Mouse (Mus musculus): ENCODE measurements around the gene Coa7. TPM values are rescaled to one million over a fixed set of nuclear protein-coding genes. Genes with fewer than 3 reads are reported as not detected.
"Not testable (repeated sequence)": the region's sequence is repeated elsewhere in the genome, so short reads cannot be mapped to it uniquely, and the experiment has no call there.

Gene Coa7
- total and polyA plus RNA-seq, 2 experiments = 11.7 to 19.3 TPM

DNA sequence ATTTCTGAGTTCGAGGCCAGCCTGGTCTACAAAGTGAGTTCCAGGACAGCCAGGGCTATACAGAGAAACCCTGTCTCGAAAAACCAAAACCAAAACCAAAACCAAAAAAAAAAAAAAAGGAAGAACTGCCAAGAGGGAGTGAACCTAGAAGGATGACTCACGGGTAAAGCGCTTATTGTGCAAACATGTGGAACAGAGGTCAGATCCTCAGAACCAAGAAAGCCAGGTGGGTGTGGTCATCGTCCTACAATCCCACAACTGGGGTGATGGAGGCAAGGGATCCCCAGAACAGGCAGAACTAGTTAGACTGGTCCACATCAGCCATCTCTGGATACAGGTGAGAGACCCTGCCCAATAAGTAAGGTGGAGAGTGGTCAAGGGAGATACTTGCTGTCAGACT, 19.2 kb downstream of the Coa7 start:
- H3K36me3 ChIP-seq (ENCODE audit: control insufficient read depth, insufficient read depth, low read length) = no peaks in the 10 kb centered on the region
- peaks cover 27% of the 10 kb centered on the region for H3K4me1 ChIP-seq (ENCODE audit: control insufficient read depth, insufficient read depth, low read length)
- H3K4me3 ChIP-seq (ENCODE audit: insufficient read depth, low read depth, low read length) = no peak overlapping the region
- H3K79me2 ChIP-seq (ENCODE audit: control insufficient read depth, insufficient read depth, low read length) = no peaks in the 10 kb centered on the region
- 18% methylated on average over 5 of the region's 5 CpGs for WGBS
- peak overlapping the region; percentile 84 for H3K27ac ChIP-seq (replicated peaks; ENCODE audit: insufficient read depth, low read depth, low read length)
- H3K27me3 ChIP-seq (ENCODE audit: control insufficient read depth, insufficient read depth, low read length) = no peaks in the 10 kb centered on the region
- no peak overlapping the region for H3K9ac ChIP-seq (ENCODE audit: low read depth, low read length)
- peak; percentile 92 for DNase-seq (ENCODE audit: extremely low read depth, low read depth, low spot score)
- TF ChIP-seq CTCF (IDR thresholded peaks at IDR 0.05; ENCODE audit: low read depth, low read length) = no peak
- TF ChIP-seq POLR2A (IDR thresholded peaks at IDR 0.05; ENCODE audit: extremely low read depth, insufficient read depth, low read length) = no peak

DNA sequence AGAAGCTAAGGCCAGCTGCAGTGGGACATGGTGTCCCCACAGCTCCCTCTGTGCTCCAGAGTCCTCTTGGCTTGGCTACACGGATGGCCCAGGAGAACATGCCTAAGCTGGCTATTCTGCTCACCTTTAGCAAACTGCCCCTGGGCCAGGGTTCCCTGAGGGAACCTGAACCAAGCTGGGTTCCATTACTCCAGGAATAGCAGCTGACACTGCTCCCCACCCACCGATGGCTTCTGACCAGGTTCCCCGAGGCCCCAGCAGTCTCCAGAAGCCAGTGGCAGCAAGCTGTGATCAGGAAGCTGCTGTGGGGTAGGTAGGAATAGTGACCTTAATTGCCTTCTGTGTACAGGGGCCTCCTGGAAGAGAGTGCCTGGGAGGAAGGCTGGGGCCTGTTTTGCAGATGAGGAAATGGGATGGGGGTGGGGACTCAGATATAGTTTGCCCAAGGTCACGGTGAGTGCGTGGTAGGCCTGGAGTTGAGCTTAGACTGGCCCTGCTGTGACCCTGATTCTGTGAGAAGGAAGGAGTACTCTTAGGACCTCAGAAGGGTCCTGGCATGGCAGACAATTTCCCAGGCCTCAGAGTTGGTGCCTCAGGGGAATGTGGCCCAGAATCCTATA, 20.4 kb downstream of the Coa7 start:
- Histone ChIP-seq H3K4me3 (ENCODE audit: insufficient read depth, low read depth, low read length) (no peak overlapping the region), H3K27me3 (ENCODE audit: control insufficient read depth, insufficient read depth, low read length) (no peaks in the 10 kb centered on the region), H3K27ac (replicated peaks; ENCODE audit: insufficient read depth, low read depth, low read length) (peak overlapping the region; percentile 84), H3K36me3 (ENCODE audit: control insufficient read depth, insufficient read depth, low read length) (no peaks in the 10 kb centered on the region), H3K9ac (ENCODE audit: low read depth, low read length) (peak overlapping the region; percentile 14; the same call in 1 of the 2 replicates), H3K4me1 (ENCODE audit: control insufficient read depth, insufficient read depth, low read length) (peaks cover 27% of the 10 kb centered on the region), H3K79me2 (ENCODE audit: control insufficient read depth, insufficient read depth, low read length) (no peaks in the 10 kb centered on the region)
- DNase-seq (ENCODE audit: extremely low read depth, low read depth, low spot score) = peak; percentile 80
- no peak for TF ChIP-seq CTCF (IDR thresholded peaks at IDR 0.05; ENCODE audit: low read depth, low read length)
- no peak for TF ChIP-seq POLR2A (IDR thresholded peaks at IDR 0.05; ENCODE audit: extremely low read depth, insufficient read depth, low read length)
- WGBS = 15% methylated on average over 5 of the region's 5 CpGs

DNA sequence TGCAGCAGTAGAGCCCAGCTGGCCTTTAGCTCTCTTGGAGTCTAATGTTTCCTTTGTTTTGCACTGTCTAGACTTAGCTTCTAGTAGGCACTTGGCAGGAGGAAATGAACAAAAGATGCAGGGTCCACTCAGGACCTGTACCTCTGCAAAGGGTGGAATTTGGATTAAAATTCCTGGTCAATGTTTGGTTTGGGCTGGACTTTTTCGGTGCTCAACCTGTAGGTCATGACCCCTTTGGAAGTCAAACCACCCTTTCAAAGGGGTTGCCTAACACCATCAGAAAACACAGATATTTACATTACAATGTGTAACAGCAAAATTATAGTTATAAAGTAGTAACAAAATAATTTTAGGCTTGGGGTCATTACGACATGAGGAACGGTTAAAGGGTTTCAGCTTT, 21.1 kb downstream of the Coa7 start:
- Histone ChIP-seq H3K27ac (replicated peaks; ENCODE audit: insufficient read depth, low read depth, low read length) (peak overlapping the region; percentile 84), H3K79me2 (ENCODE audit: control insufficient read depth, insufficient read depth, low read length) (no peaks in the 10 kb centered on the region), H3K4me3 (ENCODE audit: insufficient read depth, low read depth, low read length) (no peak overlapping the region), H3K27me3 (ENCODE audit: control insufficient read depth, insufficient read depth, low read length) (no peaks in the 10 kb centered on the region), H3K36me3 (ENCODE audit: control insufficient read depth, insufficient read depth, low read length) (no peaks in the 10 kb centered on the region), H3K9ac (ENCODE audit: low read depth, low read length) (no peak overlapping the region; the same call in 1 of the 2 replicates), H3K4me1 (ENCODE audit: control insufficient read depth, insufficient read depth, low read length) (peaks cover 27% of the 10 kb centered on the region)
- peak; percentile 95 for DNase-seq (ENCODE audit: extremely low read depth, low read depth, low spot score)
- TF ChIP-seq POLR2A (IDR thresholded peaks at IDR 0.05; ENCODE audit: extremely low read depth, insufficient read depth, low read length) (no peak), CTCF (IDR thresholded peaks at IDR 0.05; ENCODE audit: low read depth, low read length) (no peak)
- WGBS = 29% methylated on average over 3 of the region's 3 CpGs

DNA sequence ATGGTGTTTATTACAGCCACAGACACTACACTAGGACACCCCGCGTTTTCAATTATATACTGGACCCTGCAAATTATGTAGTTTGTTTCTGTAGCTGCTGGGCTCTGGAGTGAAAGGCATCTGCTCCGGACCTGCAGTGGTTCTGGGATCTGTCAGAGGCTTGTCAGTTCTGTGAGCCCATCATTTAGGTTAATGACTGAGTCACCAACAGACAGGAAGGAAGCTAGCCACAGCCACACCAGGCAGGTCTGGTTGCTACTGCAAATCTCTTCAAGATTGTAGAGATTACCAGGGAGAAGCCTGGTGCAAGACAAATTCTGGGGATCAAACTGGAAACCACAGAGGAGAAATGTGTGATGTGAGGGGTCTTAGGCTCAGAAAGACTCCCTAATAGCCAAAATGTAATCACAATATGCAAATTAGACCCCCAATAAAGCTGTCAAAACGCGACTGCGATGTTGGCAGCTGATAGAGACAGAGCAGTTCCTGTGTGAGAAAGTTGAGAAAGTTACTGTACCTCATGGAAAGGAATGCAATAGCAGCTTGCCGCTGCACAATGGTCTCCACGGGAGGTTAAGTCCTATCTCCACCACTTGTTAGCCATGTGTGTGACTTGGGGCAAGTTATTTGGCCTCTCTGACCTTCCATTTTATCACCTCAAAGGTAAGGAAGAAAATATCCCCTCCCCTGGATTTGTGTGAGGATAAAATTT, 22.1 kb downstream of the Coa7 start:
- Histone ChIP-seq H3K79me2 (ENCODE audit: control insufficient read depth, insufficient read depth, low read length) (no peaks in the 10 kb centered on the region), H3K9ac (ENCODE audit: low read depth, low read length) (no peak overlapping the region), H3K27me3 (ENCODE audit: control insufficient read depth, insufficient read depth, low read length) (no peaks in the 10 kb centered on the region), H3K36me3 (ENCODE audit: control insufficient read depth, insufficient read depth, low read length) (no peaks in the 10 kb centered on the region), H3K4me3 (ENCODE audit: insufficient read depth, low read depth, low read length) (no peak overlapping the region), H3K27ac (replicated peaks; ENCODE audit: insufficient read depth, low read depth, low read length) (peak overlapping the region; percentile 64), H3K4me1 (ENCODE audit: control insufficient read depth, insufficient read depth, low read length) (peaks cover 29% of the 10 kb centered on the region)
- 54% methylated on average over 8 of the region's 8 CpGs for WGBS
- TF ChIP-seq CTCF (IDR thresholded peaks at IDR 0.05; ENCODE audit: low read depth, low read length) (no peak), POLR2A (IDR thresholded peaks at IDR 0.05; ENCODE audit: extremely low read depth, insufficient read depth, low read length) (no peak)
- DNase-seq (ENCODE audit: extremely low read depth, low read depth, low spot score) = no peak

DNA sequence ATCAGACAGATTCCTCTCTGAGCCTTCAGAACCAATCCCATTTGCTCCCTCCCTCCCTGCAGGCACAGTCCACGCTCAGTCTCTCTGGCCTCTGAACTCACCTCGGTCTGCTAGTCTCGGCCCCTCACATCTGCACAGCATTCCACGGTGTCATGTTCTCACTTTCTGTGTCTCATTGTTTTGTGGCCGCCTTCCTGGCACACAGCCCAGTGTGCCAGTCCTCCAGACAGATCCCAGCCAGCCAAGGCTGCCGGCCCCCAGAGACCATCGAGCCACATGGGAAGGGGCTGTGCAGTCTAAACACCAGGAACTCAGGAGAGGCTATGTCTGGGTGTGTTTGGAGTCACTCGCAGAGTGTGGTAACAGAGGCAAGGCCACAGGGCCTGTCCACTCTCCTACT, 22.9 kb downstream of the Coa7 start:
- no peak for DNase-seq (ENCODE audit: extremely low read depth, low read depth, low spot score)
- Histone ChIP-seq H3K9ac (ENCODE audit: low read depth, low read length) (no peak overlapping the region), H3K27ac (replicated peaks; ENCODE audit: insufficient read depth, low read depth, low read length) (no peak overlapping the region), H3K4me1 (ENCODE audit: control insufficient read depth, insufficient read depth, low read length) (peaks cover 33% of the 10 kb centered on the region), H3K36me3 (ENCODE audit: control insufficient read depth, insufficient read depth, low read length) (no peaks in the 10 kb centered on the region), H3K27me3 (ENCODE audit: control insufficient read depth, insufficient read depth, low read length) (no peaks in the 10 kb centered on the region), H3K4me3 (ENCODE audit: insufficient read depth, low read depth, low read length) (no peak overlapping the region), H3K79me2 (ENCODE audit: control insufficient read depth, insufficient read depth, low read length) (no peaks in the 10 kb centered on the region)
- TF ChIP-seq POLR2A (IDR thresholded peaks at IDR 0.05; ENCODE audit: extremely low read depth, insufficient read depth, low read length) (no peak), CTCF (IDR thresholded peaks at IDR 0.05; ENCODE audit: low read depth, low read length) (no peak)
- 24% methylated on average over 8 of the region's 8 CpGs for WGBS

DNA sequence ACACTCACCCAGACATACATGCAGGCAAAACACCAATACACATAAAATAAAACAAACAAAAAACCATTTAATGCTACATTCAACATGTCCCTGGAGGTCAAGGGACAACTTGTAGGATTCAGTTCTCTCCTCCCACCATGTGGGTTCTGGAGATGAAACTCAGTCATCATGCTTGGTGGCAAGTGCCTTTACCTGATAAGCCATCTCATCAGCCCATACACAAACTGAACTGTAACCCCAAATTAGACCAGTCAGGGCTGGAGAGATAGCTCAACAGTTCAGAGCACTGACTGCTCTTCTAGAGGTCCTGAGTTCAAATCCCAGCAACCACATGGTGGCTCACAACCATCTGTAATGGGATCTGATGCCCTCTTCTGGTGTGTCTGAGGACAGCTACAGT, 25.7 kb downstream of the Coa7 start:
- not testable (repeated sequence) for H3K27me3 ChIP-seq (ENCODE audit: control insufficient read depth, insufficient read depth, low read length); H3K9ac ChIP-seq (ENCODE audit: low read depth, low read length); DNase-seq (ENCODE audit: extremely low read depth, low read depth, low spot score); H3K79me2 ChIP-seq (ENCODE audit: control insufficient read depth, insufficient read depth, low read length); H3K27ac ChIP-seq (replicated peaks; ENCODE audit: insufficient read depth, low read depth, low read length); H3K4me3 ChIP-seq (ENCODE audit: insufficient read depth, low read depth, low read length); H3K36me3 ChIP-seq (ENCODE audit: control insufficient read depth, insufficient read depth, low read length)
- H3K4me1 ChIP-seq (ENCODE audit: control insufficient read depth, insufficient read depth, low read length) = peaks cover 15% of the 10 kb centered on the region

All from liver, adult 2 months (tissue).